In genomic region chr4:83514183-83514582, GRCm38 (mm10) we compare ENCODE assay signal across 16 mouse cellular contexts.
"Had no signal": no experiment of that assay in that cellular context is flagged by ENCODE, and none has a peak within 500 bp of the region (broad histone marks: within the 10 kb centered on the region; RNA-seq: fewer than 3 reads in every experiment).

No protein-coding gene starts in this region.

- H3K36me3 ChIP-seq: lung, embryonic 15.5 days; midbrain, embryonic 13.5 days; midbrain, embryonic 15.5 days; neural tube, embryonic 12.5 days had no signal

- H3K4me1 ChIP-seq: lung, embryonic 15.5 days; midbrain, embryonic 13.5 days; midbrain, embryonic 15.5 days; neural tube, embryonic 12.5 days had no signal

- DNase-seq: lung, adult 2 months; lung, postnatal 14 days; lung, postnatal 36 days; right cerebral cortex, postnatal 4 days; spleen, adult 18-20 months; thymus, adult 18-20 months; thymus, postnatal 14 days; thymus, postnatal 36 days had no signal

- H3K9ac ChIP-seq: lung, embryonic 15.5 days; midbrain, embryonic 13.5 days; midbrain, embryonic 15.5 days; neural tube, embryonic 12.5 days had no signal

- H3K27ac ChIP-seq: lung, embryonic 15.5 days; macrophage; midbrain, embryonic 13.5 days; midbrain, embryonic 15.5 days; neural tube, embryonic 12.5 days had no signal

- ATAC-seq: lung, postnatal 0 days; midbrain, embryonic 13.5 days; midbrain, embryonic 15.5 days had no signal

- H3K4me2 ChIP-seq: lung, embryonic 15.5 days; midbrain, embryonic 11.5 days; midbrain, embryonic 13.5 days; midbrain, embryonic 15.5 days; neural tube, embryonic 12.5 days had no signal

- H3K27me3 ChIP-seq: lung, embryonic 15.5 days; midbrain, embryonic 13.5 days; midbrain, embryonic 15.5 days; neural tube, embryonic 12.5 days had no signal

- H3K9me3 ChIP-seq: lung, embryonic 15.5 days; megakaryocyte, embryonic 14.5 days; midbrain, embryonic 13.5 days; midbrain, embryonic 15.5 days; neural tube, embryonic 12.5 days had no signal

- H3K4me3 ChIP-seq: lung, embryonic 15.5 days; megakaryocyte, embryonic 14.5 days; midbrain, embryonic 13.5 days; midbrain, embryonic 15.5 days; neural tube, embryonic 12.5 days had no signal
